8 mouse cellular contexts compared by ENCODE assay signal in the genomic region with DNA sequence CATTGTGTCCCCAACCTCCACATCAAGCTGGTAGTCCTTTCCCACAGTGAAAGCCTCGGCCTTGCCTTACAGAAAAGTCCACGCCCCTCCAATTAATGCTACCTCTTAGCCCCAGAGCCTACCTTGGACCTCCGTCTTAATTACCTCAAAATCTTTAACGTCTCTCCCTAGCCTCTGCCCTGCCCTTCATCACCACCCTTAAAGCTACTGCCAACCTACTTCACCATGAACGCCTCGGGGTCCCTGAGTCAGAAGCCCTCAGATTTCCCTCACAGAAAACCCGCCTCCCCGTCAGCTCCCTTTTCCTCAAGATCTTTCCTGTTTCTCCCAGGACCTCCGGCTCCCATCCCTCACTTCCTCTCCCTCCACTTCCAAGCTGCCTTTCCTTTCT. TPM values are rescaled to one million over a fixed set of nuclear protein-coding genes. Genes with fewer than 3 reads are reported as not detected.
DNase-seq lines count a peak whose midpoint lies in the region; ATAC-seq and TF ChIP-seq lines count a peak whose summit lies in the region.

No protein-coding gene starts in this region.

- peak overlapping the region; percentile 77 for H3K4me3 ChIP-seq in heart, embryonic 15.5 days
- peak overlapping the region; percentile 72 for H3K4me3 ChIP-seq in G1E (ENCODE audit: low read depth, low read length)
- peak overlapping the region; percentile 67 for H3K4me3 ChIP-seq in forebrain, embryonic 15.5 days

- H3K4me1 ChIP-seq in heart, embryonic 15.5 days (replicated peaks): peaks cover 15% of the 10 kb centered on the region
- peaks cover 34% of the 10 kb centered on the region for H3K4me1 ChIP-seq in G1E (ENCODE audit: insufficient read depth, low read depth, low read length)
- H3K4me1 ChIP-seq in forebrain, embryonic 15.5 days: peaks cover 40% of the 10 kb centered on the region

- no peak for ATAC-seq in heart, embryonic 15.5 days (replicated peaks; ENCODE audit: insufficient number of reproducible peaks, insufficient read depth, low FRiP score, low read depth)
- ATAC-seq in G1E (ENCODE audit: extremely low read depth, insufficient number of reproducible peaks, low FRiP score, poor library complexity, severe bottlenecking): no peak
- peak; percentile 46 for ATAC-seq in forebrain, embryonic 15.5 days (replicated peaks)
- ATAC-seq in megakaryocyte progenitor cell, adult 5-6 weeks (replicated peaks; ENCODE audit: poor library complexity): peak; percentile 2; the same call in 1 of the 2 replicates

- WGBS in heart, embryonic 15.5 days: under 1% methylated on average over 9 of the region's 9 CpGs
- 0% methylated on average over 9 of the region's 9 CpGs for WGBS in forebrain, embryonic 15.5 days

- H3K9me3 ChIP-seq in heart, embryonic 15.5 days (replicated peaks): no peaks in the 10 kb centered on the region
- no peaks in the 10 kb centered on the region for H3K9me3 ChIP-seq in G1E (replicated peaks)
- no peaks in the 10 kb centered on the region for H3K9me3 ChIP-seq in forebrain, embryonic 15.5 days

- H3K27me3 ChIP-seq in heart, embryonic 15.5 days: no peaks in the 10 kb centered on the region
- no peaks in the 10 kb centered on the region for H3K27me3 ChIP-seq in G1E (ENCODE audit: insufficient read depth, low read length)
- H3K27me3 ChIP-seq in forebrain, embryonic 15.5 days: no peaks in the 10 kb centered on the region

- peak overlapping the region; percentile 74 for H3K9ac ChIP-seq in heart, embryonic 15.5 days
- peak overlapping the region; percentile 78 for H3K9ac ChIP-seq in forebrain, embryonic 15.5 days (replicated peaks)

- peaks cover under 1% of the 10 kb centered on the region; the same call in 1 of the 2 replicates for H3K36me3 ChIP-seq in heart, embryonic 15.5 days
- H3K36me3 ChIP-seq in G1E (replicated peaks): peaks cover 30% of the 10 kb centered on the region
- peaks cover 4% of the 10 kb centered on the region for H3K36me3 ChIP-seq in forebrain, embryonic 15.5 days

- H3K4me2 ChIP-seq in heart, embryonic 15.5 days: peak overlapping the region; percentile 73
- peak overlapping the region; percentile 55 for H3K4me2 ChIP-seq in forebrain, embryonic 15.5 days (replicated peaks)

- DNase-seq in heart, adult 8-10 months (ENCODE audit: low spot score): no peak
- no peak for DNase-seq in G1E (ENCODE audit: low spot score)
- DNase-seq in layer of hippocampus, adult 9-10 months (ENCODE audit: low spot score): no peak
- no peak for DNase-seq in yolk sac, embryonic 10.5 days (ENCODE audit: low spot score)
- no peak for DNase-seq in kidney, adult 9 months

- peak overlapping the region; percentile 79 for H3K27ac ChIP-seq in heart, embryonic 15.5 days
- peak overlapping the region; percentile 91 for H3K27ac ChIP-seq in forebrain, embryonic 15.5 days (replicated peaks)

- TF ChIP-seq CTCF in G1E (IDR thresholded peaks at IDR 0.05; ENCODE audit: low read depth, low read length): no peak

RNA-seq across cellular contexts. Expression of gene Rnf121, which starts 0.6 kb away (rescaled TPM):
- 15.0 and 15.6 TPM in 2 replicates for polyA plus RNA-seq in heart, embryonic 15.5 days (2015; fragmentation: Nextera tagmentation; extraction: Ambion mirVana)
- total RNA-seq in heart, adult 8-10 months (2022): 10 to 100 TPM; 19.4 to 25.8 (median 22.5) TPM
- total RNA-seq in G1E (2014; fragmentation: Nextera tagmentation) (8.6 and 11.8 TPM in 2 replicates), G1E (2017) (10.9 and 11.4 TPM in 2 replicates)
- polyA plus RNA-seq in G1E (2012): 1.7 and 2.7 TPM in 2 replicates
- polyA plus RNA-seq in forebrain, embryonic 15.5 days (2015; fragmentation: Nextera tagmentation; extraction: Ambion mirVana): 32.1 and 33.0 TPM in 2 replicates
- 11.3 and 12.2 TPM in 2 replicates for total RNA-seq in megakaryocyte progenitor cell, adult 5-6 weeks (2015)
- total RNA-seq in megakaryocyte progenitor cell, adult 5-6 weeks (2017): 7.1 and 12.7 TPM in 2 replicates

RNA-seq across cellular contexts. Expression of gene Xndc1, which starts 0.7 kb away (rescaled TPM):
- 18.9 and 22.0 TPM in 2 replicates for polyA plus RNA-seq in heart, embryonic 15.5 days (2015; fragmentation: Nextera tagmentation; extraction: Ambion mirVana)
- total RNA-seq in heart, adult 8-10 months (2022): 1 to 10 TPM; 4.9 to 8.4 (median 6.2) TPM
- total RNA-seq in G1E (2014; fragmentation: Nextera tagmentation) (29.5 and 45.5 TPM in 2 replicates), G1E (2017) (35.4 and 39.4 TPM in 2 replicates)
- 25.0 and 29.7 TPM in 2 replicates for polyA plus RNA-seq in G1E (2012)
- polyA plus RNA-seq in forebrain, embryonic 15.5 days (2015; fragmentation: Nextera tagmentation; extraction: Ambion mirVana): 40.3 TPM in 2 replicates
- total RNA-seq in megakaryocyte progenitor cell, adult 5-6 weeks (2015): 17.6 and 19.7 TPM in 2 replicates
- total RNA-seq in megakaryocyte progenitor cell, adult 5-6 weeks (2017): 28.4 and 30.3 TPM in 2 replicates

RNA-seq across cellular contexts. Expression of gene Xntrpc, which starts 0.9 kb away (rescaled TPM):
- polyA plus RNA-seq in heart, embryonic 15.5 days (2015; fragmentation: Nextera tagmentation; extraction: Ambion mirVana): 0.67 and 0.77 TPM in 2 replicates
- total RNA-seq in heart, adult 8-10 months (2022): 1 to 10 TPM in 2 of 4 experiments, under 1 TPM in 2; 0.47 to 1.1 (median 0.82) TPM
- total RNA-seq in G1E (2014; fragmentation: Nextera tagmentation) (0.39 and 1.4 TPM in 2 replicates), G1E (2017) (0.44 and 0.46 TPM in 2 replicates)
- 0.21 and 0.31 TPM in 2 replicates for polyA plus RNA-seq in G1E (2012)
- polyA plus RNA-seq in forebrain, embryonic 15.5 days (2015; fragmentation: Nextera tagmentation; extraction: Ambion mirVana): 1.5 and 1.9 TPM in 2 replicates
- total RNA-seq in megakaryocyte progenitor cell, adult 5-6 weeks (2015): 0.57 and 0.85 TPM in 2 replicates
- total RNA-seq in megakaryocyte progenitor cell, adult 5-6 weeks (2017): 0.34 and 0.92 TPM in 2 replicates

RNA-seq across cellular contexts. Expression of gene Trpc2, which starts 18.3 kb away (rescaled TPM):
- 0.09 TPM in 1 of 2 replicates, not detected in the other for polyA plus RNA-seq in heart, embryonic 15.5 days (2015; fragmentation: Nextera tagmentation; extraction: Ambion mirVana)
- total RNA-seq in heart, adult 8-10 months (2022): under 1 TPM in 2 of 4 experiments, not detected in 2; 0.11 to 0.87 TPM
- total RNA-seq in G1E (2014; fragmentation: Nextera tagmentation): 0.45 TPM in 1 of 2 replicates, not detected in the other
- total RNA-seq in G1E (2017): not detected in 2 replicates
- polyA plus RNA-seq in G1E (2012): not detected in 2 replicates
- polyA plus RNA-seq in forebrain, embryonic 15.5 days (2015; fragmentation: Nextera tagmentation; extraction: Ambion mirVana): 0.29 TPM in 1 of 2 replicates, not detected in the other
- not detected in 2 replicates for total RNA-seq in megakaryocyte progenitor cell, adult 5-6 weeks (2015)
- total RNA-seq in megakaryocyte progenitor cell, adult 5-6 weeks (2017): 0.24 TPM in 1 of 2 replicates, not detected in the other

RNA-seq across cellular contexts. Expression of gene Art1, which starts 36.9 kb away (rescaled TPM):
- 2.8 and 3.0 TPM in 2 replicates for polyA plus RNA-seq in heart, embryonic 15.5 days (2015; fragmentation: Nextera tagmentation; extraction: Ambion mirVana)
- 100 to 1,000 TPM; 301 to 387 (median 344) TPM for total RNA-seq in heart, adult 8-10 months (2022)
- not detected in 2 replicates for total RNA-seq in G1E (2014; fragmentation: Nextera tagmentation)
- 0.22 TPM in 1 of 2 replicates, not detected in the other for total RNA-seq in G1E (2017)
- not detected in 2 replicates for polyA plus RNA-seq in G1E (2012)
- 0.17 and 0.28 TPM in 2 replicates for polyA plus RNA-seq in forebrain, embryonic 15.5 days (2015; fragmentation: Nextera tagmentation; extraction: Ambion mirVana)
- total RNA-seq in megakaryocyte progenitor cell, adult 5-6 weeks (2015): not detected in 2 replicates
- total RNA-seq in megakaryocyte progenitor cell, adult 5-6 weeks (2017): not detected in 2 replicates

Comparison
In these comparisons a context has a peak if more than half of its experiments do, and no peak if none do; other contexts are left out.
1. ATAC-seq: peak in forebrain, embryonic 15.5 days (single experiment) and megakaryocyte progenitor cell, adult 5-6 weeks (single experiment); none in heart, embryonic 15.5 days (single experiment) and G1E (single experiment).
2. Peak in every context shown above with its lines, with median percentiles within 50 percentile points of each other: H3K4me3 ChIP-seq.